ENCODE assay signal across 20 mouse cellular contexts in the genomic region with DNA sequence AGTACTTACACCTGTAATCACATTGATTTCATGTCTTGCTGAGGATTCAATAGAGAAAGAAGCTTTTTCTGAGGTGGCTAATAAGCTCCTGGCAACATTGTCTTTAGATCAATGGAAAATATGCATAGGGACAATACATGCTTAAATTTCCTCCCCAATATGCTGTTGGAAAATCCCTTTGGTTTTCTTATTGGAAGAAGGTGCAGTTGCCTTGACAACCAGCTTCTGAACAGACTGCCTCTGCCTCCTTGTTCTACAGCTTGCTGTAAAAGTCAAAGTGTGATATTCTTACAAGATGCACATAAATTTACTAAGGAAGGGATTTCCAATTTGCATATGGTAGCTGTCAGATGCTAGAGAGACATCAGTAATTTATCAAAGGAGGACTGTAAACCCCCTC.
A peak's percentile ranks its signal among the peaks of the same experiment; 100 is the strongest.
DNase-seq lines count a peak whose midpoint lies in the region; ATAC-seq lines count a peak whose summit lies in the region.
"Had no signal": no experiment of that assay in that cellular context is flagged by ENCODE, and none has a peak within 500 bp of the region (broad histone marks: within the 10 kb centered on the region; RNA-seq: fewer than 3 reads in every experiment).

No protein-coding gene starts in this region.

- H3K9me3 ChIP-seq in midbrain, embryonic 15.5 days: no peaks in the 10 kb centered on the region
- no peaks in the 10 kb centered on the region for H3K9me3 ChIP-seq in midbrain, embryonic 13.5 days
- no peaks in the 10 kb centered on the region for H3K9me3 ChIP-seq in kidney, embryonic 15.5 days (replicated peaks)
- H3K9me3 ChIP-seq: embryonic facial prominence, embryonic 13.5 days; limb, embryonic 15.5 days had no signal

- peak; percentile 40 to 62 for DNase-seq in frontal cortex, adult 2 months (ENCODE audit: extremely low spot score in 1 of 2, low spot score in 1 of 2)
- DNase-seq in frontal cortex, postnatal 14 days (ENCODE audit: low spot score in 2 of 2): no peak
- DNase-seq in layer of hippocampus, adult 9-10 months (ENCODE audit: low spot score): peak; percentile 31
- peak; percentile 11 to 26 for DNase-seq in right cerebral cortex, postnatal 36 days (ENCODE audit: low spot score in 2 of 2)
- no peak for DNase-seq in adrenal gland, postnatal 10 days
- DNase-seq: B cell, adult 2 months; cerebellum, adult 2 months; gastrocnemius, postnatal 36 days; kidney, adult 9 months; lung, adult 18-20 months; lung, postnatal 4 days; thymus, postnatal 4 days had no signal

- H3K4me2 ChIP-seq in midbrain, embryonic 15.5 days: no peak overlapping the region
- no peak overlapping the region for H3K4me2 ChIP-seq in midbrain, embryonic 13.5 days (replicated peaks)
- no peak overlapping the region for H3K4me2 ChIP-seq in kidney, embryonic 15.5 days
- H3K4me2 ChIP-seq: embryonic facial prominence, embryonic 13.5 days; heart, embryonic 11.5 days; limb, embryonic 15.5 days had no signal

- 0 out of 2 replicates have a peak overlapping the region, but pooled peaks have one; percentile 34 for H3K27ac ChIP-seq in midbrain, embryonic 15.5 days
- no peak overlapping the region for H3K27ac ChIP-seq in midbrain, embryonic 13.5 days
- no peak overlapping the region for H3K27ac ChIP-seq in kidney, embryonic 15.5 days
- H3K27ac ChIP-seq: embryonic facial prominence, embryonic 13.5 days; limb, embryonic 15.5 days had no signal

- peaks cover 6% of the 10 kb centered on the region; the same call in 1 of the 2 replicates for H3K4me1 ChIP-seq in midbrain, embryonic 15.5 days
- H3K4me1 ChIP-seq in midbrain, embryonic 13.5 days (replicated peaks): peaks cover 14% of the 10 kb centered on the region
- no peaks in the 10 kb centered on the region for H3K4me1 ChIP-seq in kidney, embryonic 15.5 days
- H3K4me1 ChIP-seq: embryonic facial prominence, embryonic 13.5 days; limb, embryonic 15.5 days had no signal

- H3K36me3 ChIP-seq in midbrain, embryonic 15.5 days (replicated peaks): no peaks in the 10 kb centered on the region
- H3K36me3 ChIP-seq in midbrain, embryonic 13.5 days: no peaks in the 10 kb centered on the region
- H3K36me3 ChIP-seq in kidney, embryonic 15.5 days: no peaks in the 10 kb centered on the region
- H3K36me3 ChIP-seq: embryonic facial prominence, embryonic 13.5 days; limb, embryonic 15.5 days had no signal

- no peaks in the 10 kb centered on the region for H3K27me3 ChIP-seq in midbrain, embryonic 15.5 days (replicated peaks)
- no peaks in the 10 kb centered on the region for H3K27me3 ChIP-seq in midbrain, embryonic 13.5 days
- H3K27me3 ChIP-seq in kidney, embryonic 15.5 days: no peaks in the 10 kb centered on the region
- H3K27me3 ChIP-seq: embryonic facial prominence, embryonic 13.5 days; limb, embryonic 15.5 days; Patski had no signal

- ATAC-seq in midbrain, embryonic 15.5 days (replicated peaks): peak; percentile 50; the same call in 1 of the 2 replicates
- ATAC-seq in midbrain, embryonic 13.5 days: no peak
- no peak for ATAC-seq in kidney, embryonic 15.5 days (replicated peaks; ENCODE audit: low FRiP score)
- ATAC-seq: inflammation-experienced regulatory T-cells, adult 6 months; Patski had no signal

- no peak overlapping the region for H3K4me3 ChIP-seq in midbrain, embryonic 15.5 days
- no peak overlapping the region for H3K4me3 ChIP-seq in midbrain, embryonic 13.5 days (replicated peaks)
- no peak overlapping the region for H3K4me3 ChIP-seq in kidney, embryonic 15.5 days (replicated peaks)
- H3K4me3 ChIP-seq: embryonic facial prominence, embryonic 13.5 days; limb, embryonic 15.5 days had no signal

- H3K9ac ChIP-seq in midbrain, embryonic 15.5 days: no peak overlapping the region
- no peak overlapping the region for H3K9ac ChIP-seq in midbrain, embryonic 13.5 days (replicated peaks)
- no peak overlapping the region for H3K9ac ChIP-seq in kidney, embryonic 15.5 days
- H3K9ac ChIP-seq: embryonic facial prominence, embryonic 13.5 days; limb, embryonic 15.5 days had no signal

Comparison
In these comparisons a context has a peak if more than half of its experiments do, and no peak if none do; other contexts are left out.
1. DNase-seq: peak in frontal cortex, adult 2 months (2 of 2), layer of hippocampus, adult 9-10 months (single experiment) and right cerebral cortex, postnatal 36 days (2 of 2); none in frontal cortex, postnatal 14 days (0 of 2) and adrenal gland, postnatal 10 days (single experiment).